Mouse (Mus musculus) bone marrow macrophage, adult 2 months (primary cell): ENCODE measurements around the gene Scrn2.

ENCODE experiments used
- CTCF ChIP-seq: IDR thresholded peaks from 2 replicates; pipeline ENCODE4 v1.5.1; 2012; ENCODE audit warnings: low read depth, mild to moderate bottlenecking, low read length, moderate library complexity
- POLR2A ChIP-seq: IDR thresholded peaks from 2 replicates; pipeline ENCODE4 v1.6.1; 2012; ENCODE audit warnings: mild to moderate bottlenecking, low read depth, low read length, borderline replicate concordance

- TF ChIP-seq CTCF (no peak), POLR2A (no peak)
Measured at GRCm38 (mm10) chr11:97071129-97071528, 41.4 kb downstream of the Scrn2 start.
